17 mouse cellular contexts compared by ENCODE assay signal in genomic region chr7:140033386-140033785, GRCm38 (mm10). TPM values are rescaled to one million over a fixed set of nuclear protein-coding genes. Genes with fewer than 3 reads are reported as not detected.
DNase-seq lines count a peak whose midpoint lies in the region.
"Had no signal": no experiment of that assay in that cellular context is flagged by ENCODE, and none has a peak within 500 bp of the region (broad histone marks: within the 10 kb centered on the region; RNA-seq: fewer than 3 reads in every experiment).

No protein-coding gene starts in this region.

- peak; percentile 2 for DNase-seq in layer of hippocampus, adult 11-12 months (ENCODE audit: low spot score)
- DNase-seq in layer of hippocampus, adult 18-20 months (ENCODE audit: low spot score in 2 of 2), result no peak
- peak; percentile 17 to 19 for DNase-seq in right cerebral cortex, postnatal 10 days (ENCODE audit: low spot score in 2 of 2)
- DNase-seq in right cerebral cortex, adult 18-20 months, result no peak
- DNase-seq in frontal cortex, postnatal 14 days (ENCODE audit: low spot score in 2 of 2), result no peak
- DNase-seq: adrenal gland, adult 8-10 months; adrenal gland, postnatal 14 days; adrenal gland, postnatal 36 days; cerebellum, adult 11-12 months; cerebellum, adult 2 months; cerebellum, adult 9-10 months; cerebellum, postnatal 10 days; cerebellum, postnatal 25 days; forebrain, postnatal 0 days had no signal

RNA-seq across cellular contexts. Expression of gene Zfp511, which starts 2.8 kb away (rescaled TPM):
- 10 to 100 TPM; 23.8 to 24.2 TPM for total RNA-seq in layer of hippocampus, adult 18-20 months (2021)

RNA-seq across cellular contexts. Expression of gene Tubgcp2, which starts 3.1 kb away (rescaled TPM):
- 10 to 100 TPM; 34.1 to 35.4 TPM for total RNA-seq in layer of hippocampus, adult 18-20 months (2021)

RNA-seq across cellular contexts. Expression of gene Msx3, which starts 15.5 kb away (rescaled TPM):
- total RNA-seq in layer of hippocampus, adult 18-20 months (2021), result under 1 TPM in 1 of 2 experiments, not detected in 1; 0.15 TPM
- total RNA-seq: adrenal gland, adult 18-20 months; adrenal gland, adult 8-10 months; adrenal gland, postnatal 14 days; adrenal gland, postnatal 36 days; CH12.LX had no signal

RNA-seq across cellular contexts. Expression of gene Adam8, which starts 41.0 kb away (rescaled TPM):
- total RNA-seq in layer of hippocampus, adult 18-20 months (2021), result 1 to 10 TPM; 3.2 to 4.7 TPM

RNA-seq across cellular contexts. Expression of gene Caly, which starts 49.0 kb away (rescaled TPM):
- 100 to 1,000 TPM; 269 to 293 TPM for total RNA-seq in layer of hippocampus, adult 18-20 months (2021)
- total RNA-seq: CH12.LX, G1E had no signal

Comparison
In these comparisons a context has a peak if more than half of its experiments do, and no peak if none do; other contexts are left out.
1. DNase-seq: peak in layer of hippocampus, adult 11-12 months (single experiment) and right cerebral cortex, postnatal 10 days (2 of 2); none in layer of hippocampus, adult 18-20 months (0 of 2), right cerebral cortex, adult 18-20 months (single experiment) and frontal cortex, postnatal 14 days (0 of 2).